Mouse (Mus musculus): ENCODE measurements around the gene Msgn1.

Gene Msgn1

GRCm38 (mm10) chr12:11198551-11198950 lies 10.2 kb downstream of the Msgn1 start:
- DNase-seq (ENCODE audit: low spot score in 2 of 2): no peak

DNA sequence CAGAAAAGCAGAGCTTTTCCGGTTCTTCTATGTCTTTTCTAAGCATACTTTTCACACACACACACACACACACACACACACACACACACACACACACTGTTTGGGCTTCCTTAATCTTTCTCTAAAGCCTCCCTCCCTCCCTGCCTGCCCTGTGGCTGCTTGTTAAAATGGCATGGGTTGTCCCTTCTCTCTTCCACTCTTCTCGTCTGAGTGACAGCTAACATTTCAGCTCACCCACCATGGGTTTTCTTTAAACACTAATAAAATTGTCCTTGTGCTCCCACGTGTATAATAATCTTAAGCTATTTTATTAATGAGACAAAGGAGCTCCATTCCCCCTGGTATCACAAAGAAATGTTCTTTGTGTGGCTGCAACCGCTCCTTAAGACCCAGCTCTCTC lies 10.7 kb downstream of the Msgn1 start:
- DNase-seq (ENCODE audit: low spot score in 2 of 2): no peak

DNA sequence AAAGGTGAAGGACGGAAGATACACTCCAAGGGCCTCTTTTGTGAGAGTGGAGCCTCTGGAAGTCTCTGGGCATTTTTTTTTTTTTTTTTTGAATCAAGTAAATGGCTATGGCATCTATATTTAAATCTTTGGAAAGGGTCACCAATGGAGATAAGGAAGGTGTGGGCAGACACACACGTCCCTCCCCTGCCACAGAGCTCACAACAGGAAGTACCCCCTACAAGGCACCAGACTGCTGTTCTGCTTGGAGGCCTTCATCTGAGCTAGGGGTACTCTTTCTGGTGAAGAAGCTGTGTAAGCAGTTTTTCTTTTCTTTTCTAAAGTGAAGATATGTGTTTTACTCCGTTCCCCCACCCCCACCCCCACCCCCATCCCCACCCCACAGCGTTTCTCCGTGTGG lies 11.9 kb downstream of the Msgn1 start:
- DNase-seq (ENCODE audit: low spot score in 2 of 2): no peak

GRCm38 (mm10) chr12:11196142-11196597 lies 12.6 kb downstream of the Msgn1 start:
- DNase-seq (ENCODE audit: low spot score in 2 of 2): peak; percentile 43 to 65

DNA sequence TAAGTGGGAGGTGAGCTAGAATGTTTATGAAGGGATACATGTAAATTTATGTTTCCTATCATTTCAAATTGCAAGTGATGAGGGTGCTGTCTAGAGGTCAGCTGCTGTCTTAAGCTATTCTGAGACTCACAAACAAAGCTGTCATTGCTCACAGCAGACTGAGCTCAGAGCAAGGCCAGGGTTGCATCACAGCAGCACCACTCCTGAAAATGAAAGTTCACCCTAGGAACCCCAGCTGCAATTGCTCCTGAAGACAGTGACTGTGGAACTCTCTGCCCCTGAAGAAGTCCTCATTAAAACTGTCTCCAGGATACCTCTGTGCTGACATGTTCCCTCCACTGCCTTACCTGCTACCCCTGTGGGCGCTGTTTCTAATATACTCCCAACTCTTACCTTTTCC lies 13.7 kb downstream of the Msgn1 start:
- DNase-seq (ENCODE audit: low spot score in 2 of 2): no peak

DNA sequence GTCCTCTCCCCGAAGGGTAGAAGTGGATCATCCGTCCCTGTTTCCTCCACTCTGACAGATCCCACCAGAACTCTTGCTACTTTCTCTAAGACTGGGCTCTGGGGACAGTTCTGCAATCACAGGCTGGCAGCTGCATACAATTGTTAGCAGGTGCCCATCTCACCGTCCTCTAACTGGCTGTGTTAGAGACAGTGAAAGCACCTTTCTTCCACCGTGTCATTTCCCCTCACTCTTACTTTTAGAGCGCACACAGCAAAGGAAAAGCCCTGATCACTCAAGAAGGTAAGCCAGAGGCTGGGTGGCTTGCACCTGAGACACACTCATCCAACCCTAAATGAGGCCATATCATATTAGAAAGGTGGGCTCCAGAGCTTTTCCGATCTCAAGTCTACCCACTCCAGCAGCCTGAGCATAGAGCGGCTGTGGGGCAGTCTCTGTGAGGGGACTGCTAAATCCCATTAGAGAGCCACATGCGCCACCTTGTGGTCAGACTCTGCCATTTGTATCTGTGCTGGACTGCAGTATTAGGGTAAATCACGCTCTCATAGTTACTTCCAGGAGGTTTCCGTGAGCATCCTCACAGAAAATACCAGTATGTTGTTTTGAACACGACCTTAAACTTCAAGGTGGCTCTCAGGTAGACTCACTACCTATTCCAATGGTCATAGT lies 30.2 kb downstream of the Msgn1 start:
- DNase-seq (ENCODE audit: low spot score in 2 of 2): peak; percentile 64 to 66

GRCm38 (mm10) chr12:11177408-11178394 lies 31.1 kb downstream of the Msgn1 start:
- DNase-seq (ENCODE audit: low spot score in 2 of 2): no peak

- DNase-seq (ENCODE audit: low spot score in 2 of 2): no peak
Measured at GRCm38 (mm10) chr12:11158670-11159069, 50.1 kb downstream of the Msgn1 start.
